Mouse (Mus musculus): ENCODE results near the gene Nob1. TPM values are rescaled to one million over a fixed set of nuclear protein-coding genes. Genes with fewer than 3 reads are reported as not detected.

The Nob1 gene
- polyA plus RNA-seq, 1 experiment from 2014 or later: 43.4 TPM

DNA sequence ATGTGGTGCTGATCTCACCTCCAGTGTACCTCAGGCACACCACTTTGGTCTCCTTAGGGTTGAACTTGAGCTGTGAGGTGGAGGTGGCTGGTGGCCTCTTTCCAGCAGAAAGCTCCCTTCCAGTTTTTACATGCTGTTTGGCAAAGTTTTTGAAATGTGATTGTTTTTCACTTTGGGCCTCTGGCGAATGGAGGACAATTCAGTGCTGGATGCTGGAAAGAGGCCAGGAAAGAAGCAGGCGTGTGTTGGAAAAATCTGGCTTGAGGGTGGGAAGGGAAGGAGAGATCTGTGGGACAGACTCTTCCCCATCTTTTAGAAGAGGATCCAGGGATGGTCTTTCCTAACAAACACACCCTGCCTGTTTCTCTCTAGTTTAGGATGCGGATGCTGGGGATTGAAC, 19.8 kb upstream of the Nob1 start:
- DNase-seq (ENCODE audit: low spot score) (no peak), ATAC-seq (no peak)
- Histone ChIP-seq H3K36me3 (ENCODE audit: control insufficient read depth, insufficient read depth, low read length) (no peaks in the 10 kb centered on the region), H3K9me3 (replicated peaks; ENCODE audit: control insufficient read depth, low read length) (no peaks in the 10 kb centered on the region), H3K4me2 (ENCODE audit: low read length) (no peak overlapping the region), H3K4me1 (ENCODE audit: control insufficient read depth, insufficient read depth, low read length) (no peaks in the 10 kb centered on the region; the same call in 1 of the 2 replicates), H3K27me3 (replicated peaks; ENCODE audit: control insufficient read depth, insufficient read depth, low read length) (no peaks in the 10 kb centered on the region), H3K27ac (ENCODE audit: low read depth, low read length) (no peak overlapping the region), H3K4me3 (ENCODE audit: low read depth, low read length) (no peak overlapping the region), H3K9ac (ENCODE audit: low read length) (no peak overlapping the region)
- WGBS: 73% methylated on average over 3 of the region's 3 CpGs

DNA sequence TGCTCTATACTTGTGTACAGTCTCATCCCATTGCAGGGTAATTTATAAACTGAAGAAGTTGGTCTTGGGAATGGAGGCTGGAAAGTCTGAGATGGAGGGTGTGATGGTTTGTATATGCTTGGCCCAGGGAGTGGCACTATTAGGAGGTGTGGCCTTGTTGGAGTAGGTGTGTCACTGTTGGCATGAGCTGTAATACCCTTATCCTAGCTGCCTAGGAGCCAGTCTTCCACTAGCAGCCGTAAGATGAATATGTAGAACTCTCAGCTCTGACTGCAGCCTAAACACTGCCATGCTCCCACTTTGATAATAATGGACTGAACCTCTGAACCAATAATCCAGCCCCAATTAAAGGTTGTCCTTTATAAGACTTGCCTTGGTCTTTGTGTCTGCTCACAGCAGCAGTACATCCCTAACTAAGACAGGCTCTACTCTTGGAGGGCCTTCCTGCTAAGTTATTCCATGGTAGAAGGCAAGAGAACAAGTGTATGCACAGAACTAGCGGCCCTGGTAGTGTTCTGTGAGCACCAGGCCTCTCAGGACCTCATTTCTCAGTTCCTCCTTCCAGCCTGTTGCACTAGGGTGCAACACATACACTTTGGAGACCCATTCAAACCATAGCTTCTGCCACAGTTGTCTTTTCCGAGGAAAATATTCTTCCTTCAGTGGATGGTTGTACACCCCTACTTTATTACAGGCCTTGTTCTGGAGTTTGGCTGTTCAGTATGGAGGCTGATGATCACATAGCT, 15.2 kb upstream of the Nob1 start:
- H3K9me3 ChIP-seq (replicated peaks; ENCODE audit: control insufficient read depth, low read length): no peaks in the 10 kb centered on the region
- H3K36me3 ChIP-seq (ENCODE audit: control insufficient read depth, insufficient read depth, low read length): no peaks in the 10 kb centered on the region
- H3K27me3 ChIP-seq (replicated peaks; ENCODE audit: control insufficient read depth, insufficient read depth, low read length): no peaks in the 10 kb centered on the region
- peaks cover 9% of the 10 kb centered on the region; the same call in 1 of the 2 replicates for H3K4me1 ChIP-seq (ENCODE audit: control insufficient read depth, insufficient read depth, low read length)
- ATAC-seq (no peak), DNase-seq (ENCODE audit: low spot score) (no peak)
- H3K27ac ChIP-seq (ENCODE audit: low read depth, low read length): no peak overlapping the region
- WGBS: 77% methylated on average over 3 of the region's 3 CpGs
- no peak overlapping the region for H3K4me2 ChIP-seq (ENCODE audit: low read length)
- no peak overlapping the region for H3K4me3 ChIP-seq (ENCODE audit: low read depth, low read length)
- no peak overlapping the region for H3K9ac ChIP-seq (ENCODE audit: low read length)

DNA sequence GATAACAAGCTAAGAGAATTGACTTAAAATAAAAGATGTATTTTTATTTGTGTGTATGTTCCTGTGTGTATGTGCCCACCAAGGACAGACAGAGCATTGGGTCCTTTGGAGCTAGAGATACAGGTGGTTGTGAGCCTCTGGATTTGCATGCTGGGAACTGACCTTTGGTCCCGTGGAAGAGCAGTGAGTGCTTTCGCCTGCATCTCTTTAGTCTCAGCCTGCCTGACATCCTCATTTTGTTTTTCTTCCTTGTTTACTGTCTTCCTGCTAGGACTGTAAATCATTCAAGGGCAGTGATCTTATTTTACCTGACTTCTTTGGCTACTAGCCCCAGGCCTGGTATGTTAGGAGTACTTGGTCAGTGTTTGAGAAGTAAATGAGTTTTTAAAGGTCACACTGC, 12.9 kb upstream of the Nob1 start:
- no peak overlapping the region for H3K27ac ChIP-seq (ENCODE audit: low read depth, low read length)
- no peak overlapping the region for H3K4me3 ChIP-seq (ENCODE audit: low read depth, low read length)
- ATAC-seq (no peak), DNase-seq (ENCODE audit: low spot score) (no peak)
- 80% methylated on average over 2 of the region's 2 CpGs for WGBS
- no peaks in the 10 kb centered on the region for H3K36me3 ChIP-seq (ENCODE audit: control insufficient read depth, insufficient read depth, low read length)
- no peak overlapping the region for H3K4me2 ChIP-seq (ENCODE audit: low read length)
- peaks cover 9% of the 10 kb centered on the region; the same call in 1 of the 2 replicates for H3K4me1 ChIP-seq (ENCODE audit: control insufficient read depth, insufficient read depth, low read length)
- no peaks in the 10 kb centered on the region for H3K27me3 ChIP-seq (replicated peaks; ENCODE audit: control insufficient read depth, insufficient read depth, low read length)
- no peak overlapping the region for H3K9ac ChIP-seq (ENCODE audit: low read length)
- H3K9me3 ChIP-seq (replicated peaks; ENCODE audit: control insufficient read depth, low read length): no peaks in the 10 kb centered on the region

DNA sequence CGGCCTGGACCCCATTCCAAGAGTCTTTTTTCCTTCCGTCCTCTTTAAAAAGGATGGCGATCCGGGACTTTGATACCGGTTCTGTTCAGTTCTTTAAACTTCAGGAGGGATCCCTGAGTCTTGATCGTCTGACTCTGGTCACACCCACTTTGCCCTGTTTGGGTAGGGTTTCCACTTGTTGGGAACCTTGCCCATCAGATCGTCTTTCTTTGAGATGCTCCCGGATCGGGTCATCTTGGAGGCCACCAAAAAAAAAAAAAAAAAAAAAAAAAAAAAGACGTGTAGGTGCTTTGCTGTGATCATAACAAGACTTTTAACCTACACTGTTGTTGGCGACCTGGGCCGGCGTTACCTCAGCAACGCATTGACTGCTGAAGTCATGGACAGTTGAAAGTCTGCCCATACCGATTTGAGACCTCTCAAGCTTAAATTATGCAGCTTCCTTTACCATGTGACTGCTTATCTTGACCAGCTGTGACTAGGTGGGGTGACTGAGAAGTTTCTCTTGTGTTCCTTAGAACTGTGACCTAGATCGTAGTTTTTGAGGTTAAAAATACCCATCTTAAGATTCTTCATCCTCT, 12.1 kb upstream of the Nob1 start:
- Histone ChIP-seq H3K4me2 (ENCODE audit: low read length) (peak overlapping the region; percentile 72), H3K4me3 (ENCODE audit: low read depth, low read length) (peak overlapping the region; percentile 81), H3K36me3 (ENCODE audit: control insufficient read depth, insufficient read depth, low read length) (no peaks in the 10 kb centered on the region), H3K9ac (ENCODE audit: low read length) (peak overlapping the region; percentile 84), H3K4me1 (ENCODE audit: control insufficient read depth, insufficient read depth, low read length) (peaks cover 9% of the 10 kb centered on the region; the same call in 1 of the 2 replicates), H3K27me3 (replicated peaks; ENCODE audit: control insufficient read depth, insufficient read depth, low read length) (no peaks in the 10 kb centered on the region), H3K9me3 (replicated peaks; ENCODE audit: control insufficient read depth, low read length) (no peaks in the 10 kb centered on the region), H3K27ac (ENCODE audit: low read depth, low read length) (peak overlapping the region; percentile 88; the same call in 1 of the 2 replicates)
- 9% methylated on average over 16 of the region's 16 CpGs for WGBS
- DNase-seq (ENCODE audit: low spot score) (no peak), ATAC-seq (peak; percentile 27)

DNA sequence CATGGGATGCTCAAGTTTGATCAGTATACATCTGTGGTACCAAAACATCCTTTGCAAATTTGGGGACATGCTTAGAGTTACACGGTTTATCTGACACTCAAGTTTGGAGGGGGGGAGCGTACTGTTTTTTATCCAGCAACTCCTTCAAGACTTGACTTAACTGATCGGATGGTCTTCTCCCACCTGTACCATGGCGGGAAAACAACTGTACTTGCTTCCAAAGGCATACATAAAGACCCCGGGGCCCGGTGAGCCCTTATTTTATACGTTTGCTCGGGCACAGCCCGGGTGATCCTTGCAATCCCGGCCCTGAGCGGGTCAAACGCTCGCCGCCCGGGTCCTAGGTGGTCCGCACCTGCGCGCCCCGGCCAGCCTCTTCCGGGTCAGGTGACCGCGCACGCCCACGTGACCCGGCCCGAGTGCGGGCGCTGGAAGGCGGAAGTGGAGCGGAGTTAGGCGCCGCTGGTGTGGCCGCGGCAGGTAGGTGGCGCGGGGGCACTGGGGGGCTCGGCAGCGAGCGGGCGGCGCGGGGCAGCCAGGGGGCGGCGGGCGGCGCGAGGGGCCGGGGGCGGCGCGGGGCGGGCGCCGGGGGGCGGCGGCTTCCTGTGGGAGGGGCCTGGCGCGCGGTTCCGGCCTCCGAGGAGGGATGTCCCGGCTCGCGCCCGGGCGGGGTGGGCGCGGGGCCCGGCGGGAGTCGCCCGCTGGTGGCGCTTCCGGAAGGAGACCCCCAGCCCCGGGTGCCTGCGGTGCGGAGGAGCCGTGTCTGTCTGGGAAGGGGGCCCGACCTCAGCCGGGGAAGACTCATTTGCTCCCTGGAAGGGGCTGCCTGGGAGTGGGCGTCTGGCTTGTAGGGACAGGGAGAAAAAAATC, 11.3 kb upstream of the Nob1 start, which contains the start of gene Wwp2:
TSS of gene Wwp2 (plus strand) at position 404 of the 870 bp plus-strand sequence.
- H3K4me3 ChIP-seq (ENCODE audit: low read depth, low read length): peak within 1 kb of the TSS; percentile 81
- peak; percentile 92 for ATAC-seq
- H3K27ac ChIP-seq (ENCODE audit: low read depth, low read length): peak within 1 kb of the TSS; percentile 88
- H3K9ac ChIP-seq (ENCODE audit: low read length): peak within 1 kb of the TSS; percentile 84
- H3K9me3 ChIP-seq (replicated peaks; ENCODE audit: control insufficient read depth, low read length): no peaks in the 10 kb centered on the region
- peaks cover 9% of the 10 kb centered on the region; the same call in 1 of the 2 replicates for H3K4me1 ChIP-seq (ENCODE audit: control insufficient read depth, insufficient read depth, low read length)
- under 1% methylated on average over 48 of the region's 81 CpGs for WGBS
- peak; percentile 81 for DNase-seq (ENCODE audit: low spot score)
- H3K36me3 ChIP-seq (ENCODE audit: control insufficient read depth, insufficient read depth, low read length): no peaks in the 10 kb centered on the region
- no peaks in the 10 kb centered on the region for H3K27me3 ChIP-seq (replicated peaks; ENCODE audit: control insufficient read depth, insufficient read depth, low read length)
- H3K4me2 ChIP-seq (ENCODE audit: low read length): peak within 1 kb of the TSS; percentile 72

DNA sequence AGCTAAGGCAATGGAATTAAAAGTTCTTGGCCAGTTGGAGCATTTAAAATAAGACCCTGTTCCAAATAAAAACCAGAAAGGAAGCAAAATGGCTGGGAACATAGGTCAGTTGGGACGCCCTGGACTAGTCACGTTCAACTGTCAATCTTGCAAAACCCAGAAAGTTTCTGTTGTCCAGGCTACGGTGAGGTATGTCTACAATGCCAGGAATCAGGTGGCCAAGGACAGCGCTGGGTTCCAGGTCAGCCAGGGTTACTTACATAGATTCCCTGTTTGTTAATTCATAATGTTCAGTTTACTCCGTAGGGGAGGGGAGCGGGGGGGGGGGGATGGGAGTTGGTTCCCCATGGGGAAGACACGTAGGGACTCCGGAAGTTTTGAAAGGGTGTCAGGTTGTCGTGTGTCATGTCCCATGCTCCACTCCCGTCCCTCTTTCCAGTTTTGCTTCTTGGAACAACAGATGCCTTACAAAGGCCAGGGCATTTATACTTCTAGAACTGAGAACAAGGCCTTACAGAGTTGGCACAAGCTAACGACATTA, 10.6 kb upstream of the Nob1 start:
- Histone ChIP-seq H3K4me1 (ENCODE audit: control insufficient read depth, insufficient read depth, low read length) (peaks cover 9% of the 10 kb centered on the region; the same call in 1 of the 2 replicates), H3K27ac (ENCODE audit: low read depth, low read length) (no peak overlapping the region), H3K9me3 (replicated peaks; ENCODE audit: control insufficient read depth, low read length) (no peaks in the 10 kb centered on the region), H3K36me3 (ENCODE audit: control insufficient read depth, insufficient read depth, low read length) (no peaks in the 10 kb centered on the region), H3K4me2 (ENCODE audit: low read length) (peak overlapping the region; percentile 72), H3K9ac (ENCODE audit: low read length) (peak overlapping the region; percentile 84), H3K27me3 (replicated peaks; ENCODE audit: control insufficient read depth, insufficient read depth, low read length) (no peaks in the 10 kb centered on the region), H3K4me3 (ENCODE audit: low read depth, low read length) (peak overlapping the region; percentile 81)
- DNase-seq (ENCODE audit: low spot score) (no peak), ATAC-seq (no peak)
- WGBS: 30% methylated on average over 11 of the region's 11 CpGs

DNA sequence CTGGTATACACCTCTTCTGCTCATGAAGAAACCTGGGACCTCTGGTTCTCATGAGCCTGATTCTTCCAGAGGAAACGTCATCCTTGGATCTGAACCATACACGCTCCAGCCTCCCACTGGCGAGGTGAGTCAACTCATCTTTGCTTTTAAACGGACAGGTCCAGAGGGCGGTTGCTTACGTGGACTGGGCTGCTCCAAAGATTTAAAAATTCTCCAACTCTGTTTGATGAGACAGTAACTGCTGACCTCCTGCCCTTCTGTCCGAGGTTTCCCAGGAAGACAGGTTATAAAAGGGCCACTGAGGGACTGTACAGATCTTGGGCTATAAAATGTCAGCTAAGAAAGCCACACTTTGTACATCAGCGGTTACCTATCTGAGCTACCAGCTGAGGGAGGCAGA, 6.0 kb upstream of the Nob1 start:
- ATAC-seq (no peak), DNase-seq (ENCODE audit: low spot score) (no peak)
- Histone ChIP-seq H3K36me3 (ENCODE audit: control insufficient read depth, insufficient read depth, low read length) (no peaks in the 10 kb centered on the region), H3K9ac (ENCODE audit: low read length) (no peak overlapping the region), H3K9me3 (replicated peaks; ENCODE audit: control insufficient read depth, low read length) (no peaks in the 10 kb centered on the region), H3K4me3 (ENCODE audit: low read depth, low read length) (no peak overlapping the region), H3K27ac (ENCODE audit: low read depth, low read length) (no peak overlapping the region), H3K4me2 (ENCODE audit: low read length) (no peak overlapping the region), H3K4me1 (ENCODE audit: control insufficient read depth, insufficient read depth, low read length) (peaks cover 5% of the 10 kb centered on the region; the same call in 1 of the 2 replicates), H3K27me3 (replicated peaks; ENCODE audit: control insufficient read depth, insufficient read depth, low read length) (no peaks in the 10 kb centered on the region)
- 86% methylated on average over 8 of the region's 8 CpGs for WGBS

DNA sequence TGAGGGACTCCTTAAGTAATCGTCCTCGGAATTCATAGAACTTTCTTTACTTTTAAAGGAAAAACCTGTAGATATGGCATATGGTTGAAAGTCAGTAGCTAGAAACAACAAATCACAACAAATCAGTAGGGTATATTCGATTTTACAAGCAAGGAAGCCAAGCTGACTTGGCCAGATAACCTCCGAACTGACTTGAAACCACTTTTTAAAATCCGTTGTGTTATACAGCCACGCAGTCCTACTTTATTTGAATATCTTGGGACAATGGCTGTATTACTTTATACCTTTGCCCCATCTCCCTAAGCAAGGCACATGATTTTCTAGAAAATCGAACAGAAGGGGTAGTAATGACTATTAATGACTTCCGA, 363 bp upstream of the Nob1 start:
- Histone ChIP-seq H3K4me2 (ENCODE audit: low read length) (no peak overlapping the region), H3K4me1 (ENCODE audit: control insufficient read depth, insufficient read depth, low read length) (peaks cover 6% of the 10 kb centered on the region), H3K27ac (ENCODE audit: low read depth, low read length) (no peak overlapping the region), H3K9me3 (replicated peaks; ENCODE audit: control insufficient read depth, low read length) (no peaks in the 10 kb centered on the region), H3K27me3 (replicated peaks; ENCODE audit: control insufficient read depth, insufficient read depth, low read length) (no peaks in the 10 kb centered on the region), H3K36me3 (ENCODE audit: control insufficient read depth, insufficient read depth, low read length) (peaks cover 23% of the 10 kb centered on the region), H3K4me3 (ENCODE audit: low read depth, low read length) (no peak overlapping the region), H3K9ac (ENCODE audit: low read length) (no peak overlapping the region)
- no peak for DNase-seq (ENCODE audit: low spot score)
- 45% methylated on average over 8 of the region's 8 CpGs for WGBS
- peak; percentile 2; the same call in 1 of the 2 replicates for ATAC-seq
